Mouse (Mus musculus): ENCODE data around the gene Iars2. TPM values are rescaled to one million over a fixed set of nuclear protein-coding genes. Genes with fewer than 3 reads are reported as not detected.

Iars2 gene
- polyA plus RNA-seq, 1 experiment from 2014 or later = 24.3 TPM

GRCm38 (mm10) chr1:185358211-185358610 lies 29.0 kb upstream of the Iars2 start:
- ATAC-seq (ENCODE audit: low FRiP score) (no peak), DNase-seq (ENCODE audit: low spot score, missing footprints) (peak; percentile 14)
- Histone ChIP-seq H3K9ac (ENCODE audit: low read length) (no peak overlapping the region), H3K27ac (ENCODE audit: low read depth, low read length) (no peak overlapping the region), H3K36me3 (ENCODE audit: control insufficient read depth, insufficient read depth, low read length) (peaks cover 4% of the 10 kb centered on the region), H3K27me3 (ENCODE audit: control insufficient read depth, insufficient read depth, low read length) (no peaks in the 10 kb centered on the region), H3K9me3 (ENCODE audit: control insufficient read depth, low read length) (no peaks in the 10 kb centered on the region), H3K4me1 (ENCODE audit: control insufficient read depth, insufficient read depth, low read length) (peaks cover 2% of the 10 kb centered on the region; the same call in 1 of the 2 replicates), H3K4me3 (ENCODE audit: low read depth, low read length) (no peak overlapping the region), H3K4me2 (no peak overlapping the region)
- WGBS = 89% methylated on average over 4 of the region's 4 CpGs

- no peaks in the 10 kb centered on the region for H3K4me1 ChIP-seq (ENCODE audit: control insufficient read depth, insufficient read depth, low read length)
- 95% methylated on average over 8 of the region's 8 CpGs for WGBS
- H3K9ac ChIP-seq (ENCODE audit: low read length) = no peak overlapping the region
- peak; percentile 73 for DNase-seq (ENCODE audit: low spot score, missing footprints)
- ATAC-seq (ENCODE audit: low FRiP score) = no peak
- H3K4me2 ChIP-seq = no peak overlapping the region
- no peak overlapping the region for H3K27ac ChIP-seq (ENCODE audit: low read depth, low read length)
- no peak overlapping the region for H3K4me3 ChIP-seq (ENCODE audit: low read depth, low read length)
- peaks cover 8% of the 10 kb centered on the region for H3K36me3 ChIP-seq (ENCODE audit: control insufficient read depth, insufficient read depth, low read length)
- H3K27me3 ChIP-seq (ENCODE audit: control insufficient read depth, insufficient read depth, low read length) = no peaks in the 10 kb centered on the region
- H3K9me3 ChIP-seq (ENCODE audit: control insufficient read depth, low read length) = no peaks in the 10 kb centered on the region
Observed at GRCm38 (mm10) chr1:185356246-185356645, 27.1 kb upstream of the Iars2 start.

- Histone ChIP-seq H3K27me3 (ENCODE audit: control insufficient read depth, insufficient read depth, low read length) (no peaks in the 10 kb centered on the region), H3K4me1 (ENCODE audit: control insufficient read depth, insufficient read depth, low read length) (no peaks in the 10 kb centered on the region), H3K4me2 (no peak overlapping the region), H3K36me3 (ENCODE audit: control insufficient read depth, insufficient read depth, low read length) (peaks cover 8% of the 10 kb centered on the region), H3K9me3 (ENCODE audit: control insufficient read depth, low read length) (no peaks in the 10 kb centered on the region), H3K9ac (ENCODE audit: low read length) (no peak overlapping the region), H3K27ac (ENCODE audit: low read depth, low read length) (no peak overlapping the region), H3K4me3 (ENCODE audit: low read depth, low read length) (no peak overlapping the region)
- ATAC-seq (ENCODE audit: low FRiP score) (no peak), DNase-seq (ENCODE audit: low spot score, missing footprints) (no peak)
- WGBS = 89% methylated on average over 4 of the region's 4 CpGs
Observed at GRCm38 (mm10) chr1:185354731-185355130, 25.5 kb upstream of the Iars2 start.

GRCm38 (mm10) chr1:185353351-185353750 lies 24.2 kb upstream of the Iars2 start:
- peak; percentile 51 for DNase-seq (ENCODE audit: low spot score, missing footprints)
- H3K9me3 ChIP-seq (ENCODE audit: control insufficient read depth, low read length) = no peaks in the 10 kb centered on the region
- no peaks in the 10 kb centered on the region for H3K27me3 ChIP-seq (ENCODE audit: control insufficient read depth, insufficient read depth, low read length)
- no peak for ATAC-seq (ENCODE audit: low FRiP score)
- no peak overlapping the region for H3K4me3 ChIP-seq (ENCODE audit: low read depth, low read length)
- peaks cover 11% of the 10 kb centered on the region for H3K36me3 ChIP-seq (ENCODE audit: control insufficient read depth, insufficient read depth, low read length)
- H3K9ac ChIP-seq (ENCODE audit: low read length) = no peak overlapping the region
- no peak overlapping the region for H3K4me2 ChIP-seq
- no peak overlapping the region for H3K27ac ChIP-seq (ENCODE audit: low read depth, low read length)
- H3K4me1 ChIP-seq (ENCODE audit: control insufficient read depth, insufficient read depth, low read length) = no peaks in the 10 kb centered on the region
- 96% methylated on average over 8 of the region's 8 CpGs for WGBS

GRCm38 (mm10) chr1:185352151-185352550 lies 23.0 kb upstream of the Iars2 start:
- WGBS = 95% methylated on average over 12 of the region's 12 CpGs
- no peaks in the 10 kb centered on the region for H3K9me3 ChIP-seq (ENCODE audit: control insufficient read depth, low read length)
- H3K27me3 ChIP-seq (ENCODE audit: control insufficient read depth, insufficient read depth, low read length) = no peaks in the 10 kb centered on the region
- no peak overlapping the region for H3K27ac ChIP-seq (ENCODE audit: low read depth, low read length)
- H3K4me3 ChIP-seq (ENCODE audit: low read depth, low read length) = no peak overlapping the region
- peaks cover 12% of the 10 kb centered on the region for H3K36me3 ChIP-seq (ENCODE audit: control insufficient read depth, insufficient read depth, low read length)
- ATAC-seq (ENCODE audit: low FRiP score) = no peak
- no peaks in the 10 kb centered on the region for H3K4me1 ChIP-seq (ENCODE audit: control insufficient read depth, insufficient read depth, low read length)
- DNase-seq (ENCODE audit: low spot score, missing footprints) = peak; percentile 41
- H3K9ac ChIP-seq (ENCODE audit: low read length) = no peak overlapping the region
- no peak overlapping the region for H3K4me2 ChIP-seq

- Histone ChIP-seq H3K9ac (ENCODE audit: low read length) (no peak overlapping the region), H3K27ac (ENCODE audit: low read depth, low read length) (no peak overlapping the region), H3K27me3 (ENCODE audit: control insufficient read depth, insufficient read depth, low read length) (no peaks in the 10 kb centered on the region), H3K9me3 (ENCODE audit: control insufficient read depth, low read length) (no peaks in the 10 kb centered on the region), H3K36me3 (ENCODE audit: control insufficient read depth, insufficient read depth, low read length) (peaks cover 17% of the 10 kb centered on the region), H3K4me1 (ENCODE audit: control insufficient read depth, insufficient read depth, low read length) (no peaks in the 10 kb centered on the region), H3K4me3 (ENCODE audit: low read depth, low read length) (no peak overlapping the region), H3K4me2 (no peak overlapping the region)
- DNase-seq (ENCODE audit: low spot score, missing footprints) (peak; percentile 47), ATAC-seq (ENCODE audit: low FRiP score) (no peak)
- 93% methylated on average over 4 of the region's 4 CpGs for WGBS
Observed at GRCm38 (mm10) chr1:185350611-185351010, 21.4 kb upstream of the Iars2 start.

GRCm38 (mm10) chr1:185349741-185350140 lies 20.5 kb upstream of the Iars2 start:
- H3K36me3 ChIP-seq (ENCODE audit: control insufficient read depth, insufficient read depth, low read length) = peaks cover 17% of the 10 kb centered on the region
- no peak overlapping the region for H3K27ac ChIP-seq (ENCODE audit: low read depth, low read length)
- no peak overlapping the region for H3K9ac ChIP-seq (ENCODE audit: low read length)
- H3K4me3 ChIP-seq (ENCODE audit: low read depth, low read length) = no peak overlapping the region
- ATAC-seq (ENCODE audit: low FRiP score) (no peak), DNase-seq (ENCODE audit: low spot score, missing footprints) (peak; percentile 65)
- H3K9me3 ChIP-seq (ENCODE audit: control insufficient read depth, low read length) = no peaks in the 10 kb centered on the region
- H3K27me3 ChIP-seq (ENCODE audit: control insufficient read depth, insufficient read depth, low read length) = no peaks in the 10 kb centered on the region
- 96% methylated on average over 14 of the region's 14 CpGs for WGBS
- no peaks in the 10 kb centered on the region for H3K4me1 ChIP-seq (ENCODE audit: control insufficient read depth, insufficient read depth, low read length)
- no peak overlapping the region for H3K4me2 ChIP-seq

- DNase-seq (ENCODE audit: low spot score, missing footprints) = peak; percentile 33
- H3K9ac ChIP-seq (ENCODE audit: low read length) = no peak overlapping the region
- 80% methylated on average over 10 of the region's 10 CpGs for WGBS
- H3K36me3 ChIP-seq (ENCODE audit: control insufficient read depth, insufficient read depth, low read length) = peaks cover 15% of the 10 kb centered on the region
- no peaks in the 10 kb centered on the region for H3K4me1 ChIP-seq (ENCODE audit: control insufficient read depth, insufficient read depth, low read length)
- no peaks in the 10 kb centered on the region for H3K27me3 ChIP-seq (ENCODE audit: control insufficient read depth, insufficient read depth, low read length)
- no peak for ATAC-seq (ENCODE audit: low FRiP score)
- H3K4me2 ChIP-seq = no peak overlapping the region
- H3K9me3 ChIP-seq (ENCODE audit: control insufficient read depth, low read length) = no peaks in the 10 kb centered on the region; the same call in 1 of the 2 replicates
- H3K27ac ChIP-seq (ENCODE audit: low read depth, low read length) = no peak overlapping the region
- no peak overlapping the region for H3K4me3 ChIP-seq (ENCODE audit: low read depth, low read length)
Observed at GRCm38 (mm10) chr1:185346188-185346587, 17.0 kb upstream of the Iars2 start.

GRCm38 (mm10) chr1:185343422-185343821 lies 14.2 kb upstream of the Iars2 start:
- Histone ChIP-seq H3K27me3 (ENCODE audit: control insufficient read depth, insufficient read depth, low read length) (no peaks in the 10 kb centered on the region), H3K27ac (ENCODE audit: low read depth, low read length) (no peak overlapping the region), H3K4me2 (no peak overlapping the region), H3K9ac (ENCODE audit: low read length) (no peak overlapping the region), H3K9me3 (ENCODE audit: control insufficient read depth, low read length) (no peaks in the 10 kb centered on the region; the same call in 1 of the 2 replicates), H3K4me3 (ENCODE audit: low read depth, low read length) (no peak overlapping the region), H3K36me3 (ENCODE audit: control insufficient read depth, insufficient read depth, low read length) (peaks cover 12% of the 10 kb centered on the region), H3K4me1 (ENCODE audit: control insufficient read depth, insufficient read depth, low read length) (no peaks in the 10 kb centered on the region)
- ATAC-seq (ENCODE audit: low FRiP score) (no peak), DNase-seq (ENCODE audit: low spot score, missing footprints) (peak; percentile 68)
- 80% methylated on average over 8 of the region's 8 CpGs for WGBS

Data from midbrain, embryonic 11.5 days (tissue).